ENCODE assay signal across 18 mouse cellular contexts in the genomic region with DNA sequence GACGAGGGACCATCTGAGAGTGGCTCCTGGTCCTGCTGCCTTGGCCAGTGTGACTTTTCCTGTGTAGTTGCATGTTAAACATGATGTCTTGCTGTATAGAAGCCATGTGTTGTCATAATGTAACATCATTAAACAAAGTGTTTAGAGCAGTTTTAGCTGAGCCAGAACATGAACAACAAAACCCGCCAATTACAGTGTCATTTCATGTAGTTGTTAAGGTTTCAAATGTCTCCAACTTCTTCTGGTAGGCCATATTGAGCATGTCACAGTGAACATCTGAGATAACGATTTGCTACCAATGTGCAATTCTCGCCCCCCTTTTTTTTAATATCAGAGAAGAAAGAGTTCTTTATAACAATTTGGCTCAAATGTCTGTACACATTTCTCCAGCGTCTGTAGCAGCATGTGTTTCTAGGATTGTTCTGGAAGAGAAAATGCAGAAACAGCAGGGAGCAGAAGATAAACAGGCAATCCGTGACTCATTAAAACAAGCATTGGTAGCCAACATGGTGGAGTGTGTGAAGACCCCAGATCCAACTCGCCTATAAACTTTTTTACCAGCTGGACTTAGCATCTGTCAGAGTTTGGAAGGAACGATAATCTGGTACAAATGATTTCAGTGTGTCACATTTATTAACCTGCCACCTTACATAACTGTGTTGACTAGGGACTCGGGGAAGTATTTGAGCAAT.
DNase-seq lines count a peak whose midpoint lies in the region; ATAC-seq lines count a peak whose summit lies in the region.
"Had no signal": no experiment of that assay in that cellular context is flagged by ENCODE, and none has a peak within 500 bp of the region (broad histone marks: within the 10 kb centered on the region; RNA-seq: fewer than 3 reads in every experiment).

No protein-coding gene starts in this region.

- no peak overlapping the region for H3K9ac ChIP-seq in forebrain, embryonic 16.5 days (replicated peaks; ENCODE audit: low read depth, low read length)
- H3K9ac ChIP-seq: heart, embryonic 13.5 days; hindbrain, embryonic 13.5 days had no signal

- intact Hi-C loops in left cerebral cortex, postnatal 25 days (cut with DNase I) = no loop called here

- no peaks in the 10 kb centered on the region for H3K36me3 ChIP-seq in forebrain, embryonic 16.5 days (ENCODE audit: control insufficient read depth, insufficient read depth)
- H3K36me3 ChIP-seq: G1E; heart, embryonic 13.5 days; hindbrain, embryonic 13.5 days had no signal

- H3K4me3 ChIP-seq in forebrain, embryonic 16.5 days (replicated peaks; ENCODE audit: low read length) = no peak overlapping the region
- H3K4me3 ChIP-seq: heart, embryonic 13.5 days; hindbrain, embryonic 13.5 days; left cerebral cortex, adult 2 months had no signal

- H3K27me3 ChIP-seq in forebrain, embryonic 16.5 days (replicated peaks; ENCODE audit: control insufficient read depth, insufficient read depth, low read length) = no peaks in the 10 kb centered on the region; the same call in 1 of the 2 replicates
- H3K27me3 ChIP-seq: heart, embryonic 13.5 days had no signal

- no peak overlapping the region for H3K4me2 ChIP-seq in forebrain, embryonic 16.5 days (ENCODE audit: low read length)
- H3K4me2 ChIP-seq: heart, embryonic 13.5 days; hindbrain, embryonic 13.5 days had no signal

- no peak overlapping the region for H3K27ac ChIP-seq in forebrain, embryonic 16.5 days (ENCODE audit: low read length)
- H3K27ac ChIP-seq: heart, embryonic 13.5 days; hindbrain, embryonic 13.5 days; left cerebral cortex, adult 2 months had no signal

- peak; percentile 28 for DNase-seq in heart, adult 8-10 months (ENCODE audit: low spot score)
- DNase-seq in heart, postnatal 4 days = no peak
- DNase-seq in brain, adult 2 months (ENCODE audit: low read depth, low spot score) = peak; percentile 54
- DNase-seq in layer of hippocampus, postnatal 10 days (ENCODE audit: low spot score in 2 of 2) = peak; percentile 20 to 34
- no peak for DNase-seq in left cerebral cortex, postnatal 25 days (ENCODE audit: low spot score in 2 of 2)
- no peak for DNase-seq in cerebellum, adult 9-10 months
- DNase-seq: adrenal gland, postnatal 14 days; lung, adult 2 months; midbrain, embryonic 14.5 days; right cerebral cortex, postnatal 25 days; thymus, postnatal 14 days had no signal

- H3K9me3 ChIP-seq in forebrain, embryonic 16.5 days (ENCODE audit: control insufficient read depth, low read length) = no peaks in the 10 kb centered on the region
- H3K9me3 ChIP-seq: G1E; heart, embryonic 13.5 days; hindbrain, embryonic 13.5 days had no signal

- peaks cover 5% of the 10 kb centered on the region; the same call in 1 of the 2 replicates for H3K4me1 ChIP-seq in forebrain, embryonic 16.5 days (replicated peaks; ENCODE audit: control insufficient read depth, insufficient read depth, low read length)
- H3K4me1 ChIP-seq: heart, embryonic 13.5 days; hindbrain, embryonic 13.5 days had no signal

- ATAC-seq in forebrain, embryonic 16.5 days = peak; percentile 91
- no peak for ATAC-seq in CD4-positive, CD25-positive, alpha-beta regulatory T cell, adult 4 months
- ATAC-seq: intestine, embryonic 16.5 days had no signal

- 40% methylated on average over 9 of the region's 9 CpGs for WGBS in forebrain, embryonic 16.5 days

Comparison
In these comparisons a context has a peak if more than half of its experiments do, and no peak if none do; other contexts are left out.
1. DNase-seq: peak in heart, adult 8-10 months (single experiment), brain, adult 2 months (single experiment) and layer of hippocampus, postnatal 10 days (2 of 2); none in heart, postnatal 4 days (single experiment), left cerebral cortex, postnatal 25 days (0 of 2) and cerebellum, adult 9-10 months (single experiment).